In genomic region chr5:7779827-7780226, GRCm38 (mm10) we compare ENCODE assay signal across 16 mouse cellular contexts.
A peak's percentile ranks its signal among the peaks of the same experiment; 100 is the strongest.
DNase-seq lines count a peak whose midpoint lies in the region; TF ChIP-seq lines count a peak whose summit lies in the region.
"Had no signal": no experiment of that assay in that cellular context is flagged by ENCODE, and none has a peak within 500 bp of the region (broad histone marks: within the 10 kb centered on the region; RNA-seq: fewer than 3 reads in every experiment).

No protein-coding gene starts in this region.

- no peaks in the 10 kb centered on the region for H3K27me3 ChIP-seq in CH12.LX (replicated peaks)
- H3K27me3 ChIP-seq: Patski had no signal

- no peaks in the 10 kb centered on the region for H3K36me3 ChIP-seq in CH12.LX (replicated peaks in 1 of 2; ENCODE audit: control insufficient read depth in 1 of 2, insufficient read depth in 1 of 2, low read length in 1 of 2)
- H3K36me3 ChIP-seq: G1E had no signal

- no peak for TF ChIP-seq CTCF in CH12.LX (conservative IDR thresholded peaks at IDR 0.05 in 1 of 2, IDR thresholded peaks at IDR 0.05 in 1 of 2; ENCODE audit: low read depth in 2 of 2, low read length in 2 of 2)

- H3K9me3 ChIP-seq in CH12.LX (replicated peaks; ENCODE audit: low read length), result no peaks in the 10 kb centered on the region
- H3K9me3 ChIP-seq: G1E had no signal

- in situ Hi-C loops in CH12.LX (cut with MboI; ENCODE audit: low pct_ligation_motif_present, low pct_unique_long_range_greater_than_20kb, low sequenced_read_pairs), result no loop called here

- no peak overlapping the region for H3K9ac ChIP-seq in CH12.LX (ENCODE audit: insufficient read depth, low read depth)

- H3K79me2 ChIP-seq in CH12.LX (replicated peaks; ENCODE audit: control insufficient read depth, extremely low read depth, insufficient read depth, poor library complexity, severe bottlenecking), result no peaks in the 10 kb centered on the region

- H3K4me2 ChIP-seq in CH12.LX (ENCODE audit: insufficient read depth, low read depth, poor library complexity, severe bottlenecking), result peak overlapping the region; percentile 75; the same call in 1 of the 2 replicates

- DNase-seq in CH12.LX (ENCODE audit: extremely low read depth), result peak; percentile 1
- no peak for DNase-seq in heart, postnatal 25 days (ENCODE audit: low spot score)
- DNase-seq: adrenal gland, adult 2 months; adrenal gland, adult 8-10 months; adrenal gland, postnatal 10 days; adrenal gland, postnatal 14 days; adrenal gland, postnatal 25 days; adrenal gland, postnatal 36 days; B cell, adult 2 months; cerebellum, adult 11 months; cerebellum, adult 11-12 months; cerebellum, adult 18-20 months; cerebellum, adult 2 months; cerebellum, adult 8-10 months had no signal

- peaks cover 0 to 3% of the 10 kb centered on the region in 2 experiments; a peak in 1 of 4 replicates for H3K4me1 ChIP-seq in CH12.LX (ENCODE audit: control insufficient read depth in 1 of 2, insufficient read depth in 2 of 2)

- TF ChIP-seq RAD21 in CH12.LX (IDR thresholded peaks at IDR 0.05; ENCODE audit: low read depth, low read length), result no peak

- intact Hi-C loops in heart, postnatal 25 days (cut with DNase I), result no loop called here

- TF ChIP-seq EP300 in CH12.LX (IDR thresholded peaks at IDR 0.05; ENCODE audit: low read length), result peak; percentile 20; the same call in 1 of the 2 replicates

- no peak overlapping the region for H3K27ac ChIP-seq in CH12.LX (ENCODE audit: insufficient read depth, low read depth)

- no peak overlapping the region for H3K4me3 ChIP-seq in CH12.LX (replicated peaks in 1 of 3; ENCODE audit: low read depth in 2 of 3, low read length in 2 of 3, poor library complexity in 1 of 3)

- no peak for TF ChIP-seq POLR2A in CH12.LX (IDR thresholded peaks at IDR 0.05; ENCODE audit: low read depth, low read length)

- dilution Hi-C loops in CH12.LX (cut with MboI; ENCODE audit: extremely low pct_ligation_motif_present, extremely low pct_unique_long_range_greater_than_20kb, low sequenced_read_pairs), result no loop called here

TF ChIP-seq in CH12.LX, 34 proteins besides CTCF, POLR2A, EP300 and RAD21:
- TF ChIP-seq MAX (IDR thresholded peaks at IDR 0.05; ENCODE audit: low read length), result no peak
- TF ChIP-seq TCF12 (IDR thresholded peaks at IDR 0.05; ENCODE audit: low read depth, low read length), result no peak
- 0 out of 2 replicates have a peak, but pooled peaks have one; percentile 20 for TF ChIP-seq JUN (IDR thresholded peaks at IDR 0.05; ENCODE audit: insufficient read depth, low read depth, low read length)
- TF ChIP-seq TBP (conservative IDR thresholded peaks at IDR 0.05; ENCODE audit: low read depth, low read length), result 0 out of 2 replicates have a peak, but pooled peaks have one; percentile 58
- no peak for TF ChIP-seq NRF1 (IDR thresholded peaks at IDR 0.05; ENCODE audit: low read depth, low read length)
- TF ChIP-seq KAT2A (IDR thresholded peaks at IDR 0.05; ENCODE audit: insufficient replicate concordance, low read length), result no peak
- no peak for TF ChIP-seq CHD1 (IDR thresholded peaks at IDR 0.05; ENCODE audit: low read depth, low read length)
- TF ChIP-seq IRF4 (IDR thresholded peaks at IDR 0.05; ENCODE audit: low read depth, low read length), result peak; percentile 83
- TF ChIP-seq ELF1 (IDR thresholded peaks at IDR 0.05; ENCODE audit: low read depth, low read length), result no peak
- 0 out of 2 replicates have a peak, but pooled peaks have one; percentile 17 for TF ChIP-seq ZNF384 (IDR thresholded peaks at IDR 0.05; ENCODE audit: low read depth, low read length)
- TF ChIP-seq BHLHE40 (IDR thresholded peaks at IDR 0.05; ENCODE audit: low read depth, low read length), result peak; percentile 45; the same call in 1 of the 2 replicates
- no peak; the same call in 1 of the 2 replicates for TF ChIP-seq ETS1 (conservative IDR thresholded peaks at IDR 0.05; ENCODE audit: low read depth, low read length)
- TF ChIP-seq ZKSCAN1 (IDR thresholded peaks at IDR 0.05; ENCODE audit: borderline replicate concordance, low read depth, low read length), result no peak
- TF ChIP-seq SIN3A (IDR thresholded peaks at IDR 0.05; ENCODE audit: low read length), result no peak
- TF ChIP-seq RCOR1 (conservative IDR thresholded peaks at IDR 0.05; ENCODE audit: low read depth, low read length), result no peak
- no peak for TF ChIP-seq POLR2AphosphoS2 (IDR thresholded peaks at IDR 0.05; ENCODE audit: low read depth, low read length)
- TF ChIP-seq JUND (conservative IDR thresholded peaks at IDR 0.05; ENCODE audit: low read depth, low read length), result peak; percentile 64
- no peak for TF ChIP-seq NELFE (IDR thresholded peaks at IDR 0.05; ENCODE audit: low read depth, low read length)
- TF ChIP-seq SMC3 (IDR thresholded peaks at IDR 0.05; ENCODE audit: low read depth, low read length), result no peak
- no peak for TF ChIP-seq MAFK (IDR thresholded peaks at IDR 0.05; ENCODE audit: insufficient replicate concordance, low read length)
TF ChIP-seq in CH12.LX: peak in this region for 6.
